Mouse (Mus musculus) liver, embryonic 18 days (tissue): ENCODE data around the gene Cacnb4. TPM values are rescaled to one million over a fixed set of nuclear protein-coding genes. Genes with fewer than 3 reads are reported as not detected.

Experiments used
- polyA plus RNA-seq: library from polyadenylated mRNA; depleted of rRNA; stranded (reverse); fragments of >200 nt; gene quantifications from 2 replicates; pipeline ENCODE4 v1.2.3, GENCODE M21; 2012; rRNA removed

The Cacnb4 gene
- 0.05 TPM in 2 replicates for polyA plus RNA-seq

GRCm38 (mm10) chr2:52676023-52676912 is at the start of gene Cacnb4:
Gene Cacnb4, minus strand, starts transcription at chr2:52676831.

DNA sequence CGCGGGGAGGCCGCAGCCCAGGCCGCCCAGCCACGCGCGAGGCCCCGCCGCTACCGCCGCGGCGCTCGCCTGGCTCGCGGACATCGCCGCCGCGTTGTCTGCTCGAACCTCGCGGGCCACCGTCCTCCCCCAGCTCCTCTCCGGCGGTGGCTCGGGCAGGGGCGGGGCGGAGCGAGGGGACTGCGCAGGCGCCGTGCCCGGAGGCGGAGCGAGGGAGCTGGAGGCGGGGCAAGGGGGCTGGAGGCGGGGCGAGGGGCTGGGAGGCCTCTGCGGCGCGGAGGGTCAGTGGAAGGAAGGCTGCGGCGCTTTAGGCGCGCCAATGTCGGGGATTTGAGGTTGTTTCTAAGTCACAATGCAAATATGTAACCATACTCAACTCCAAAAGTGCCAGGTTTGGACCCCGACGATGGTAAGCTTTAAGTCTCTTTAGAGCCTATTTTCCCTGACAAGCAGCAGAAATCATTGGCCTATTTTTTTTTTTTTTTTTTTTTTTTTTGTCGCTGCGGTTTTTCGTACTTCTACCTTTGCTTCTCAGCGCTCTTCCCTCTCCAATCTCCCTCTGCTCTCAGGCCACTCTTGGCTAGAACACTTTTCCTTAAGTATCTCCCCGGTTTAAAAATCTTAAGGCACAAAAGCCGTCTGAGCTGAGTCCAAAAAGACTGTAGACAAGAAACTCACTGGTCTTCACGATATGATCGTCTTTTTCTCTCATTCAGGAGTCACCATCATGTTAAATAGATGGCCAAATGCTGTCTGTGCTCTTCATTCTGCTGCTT is 251.7 kb downstream of the Cacnb4 start, which contains the start of gene Arl5a:
Gene Arl5a (minus strand): TSS at position 155 of the 776 bp plus-strand sequence.

DNA sequence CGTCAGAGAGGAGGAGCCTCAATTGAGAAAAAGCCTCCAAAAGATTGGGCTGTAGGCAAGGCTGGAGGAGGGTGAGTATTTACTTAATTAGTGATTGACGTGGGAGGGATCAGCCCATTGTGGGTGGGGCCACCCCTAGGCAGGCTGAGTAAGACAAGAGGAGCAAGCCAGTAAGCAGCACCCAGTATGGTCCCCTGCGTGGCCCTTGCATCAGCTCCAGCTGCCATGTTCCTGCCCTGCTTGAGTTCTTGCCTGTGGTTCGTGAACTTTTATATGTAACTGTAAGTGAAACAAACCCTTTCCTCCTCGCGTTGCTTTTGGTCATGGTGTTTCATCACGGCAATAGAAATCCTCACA is 298.2 kb downstream of the Cacnb4 start, which contains the start of gene Neb:
Gene Neb (minus strand): TSS at position 27 of the 357 bp plus-strand sequence.

Other genes starting within 250 kb of the Cacnb4 start
- gene Stam2, start 65.5 kb upstream of the Cacnb4 start, polyA plus RNA-seq: 4.0 TPM in 2 replicates
- 1.9 and 2.7 TPM in 2 replicates for gene Fmnl2, start 181.0 kb upstream of the Cacnb4 start, polyA plus RNA-seq